Mouse (Mus musculus) kidney, postnatal 36 days (tissue): ENCODE measurements around the gene Garnl3.

Experiments used
- DNase-seq, 2 experiments: peaks; one replicate each; pipeline ENCODE4 v3.0.0; 2021 to 2022; ENCODE audit warnings: mixed read lengths in 2 of 2

The Garnl3 gene

GRCm38 (mm10) chr2:32966689-32967631 lies 164.5 kb downstream of the Garnl3 start:
- peak; percentile 89 to 91 for DNase-seq

GRCm38 (mm10) chr2:32966184-32966688 lies 165.2 kb downstream of the Garnl3 start:
- DNase-seq = no peak

GRCm38 (mm10) chr2:32965511-32966183 lies 165.8 kb downstream of the Garnl3 start:
- DNase-seq = no peak

GRCm38 (mm10) chr2:32964659-32965457 lies 166.6 kb downstream of the Garnl3 start:
- no peak for DNase-seq

- no peak for DNase-seq
Measured at GRCm38 (mm10) chr2:32963981-32964380, 167.5 kb downstream of the Garnl3 start.

GRCm38 (mm10) chr2:32963544-32963943 lies 167.9 kb downstream of the Garnl3 start:
- no peak for DNase-seq

- DNase-seq = no peak
Measured at GRCm38 (mm10) chr2:32962875-32963220, 168.6 kb downstream of the Garnl3 start.

- DNase-seq = peak in 1 of 2 experiments; percentile 39
Measured at GRCm38 (mm10) chr2:32962062-32962874, 169.2 kb downstream of the Garnl3 start.

GRCm38 (mm10) chr2:32961192-32961995 lies 170.1 kb downstream of the Garnl3 start, which contains the start of the genes Rpl12 and Lrsam1:
Rpl12 (plus strand) TSS chr2:32961559.
Lrsam1 (minus strand) TSS chr2:32961614.
- DNase-seq = peak; percentile 95 to 97

GRCm38 (mm10) chr2:32960273-32960672 lies 171.2 kb downstream of the Garnl3 start:
- no peak for DNase-seq

GRCm38 (mm10) chr2:32957344-32957743 lies 174.1 kb downstream of the Garnl3 start:
- peak; percentile 46 to 71 for DNase-seq

- no peak for DNase-seq
Measured at GRCm38 (mm10) chr2:32954581-32954980, 176.9 kb downstream of the Garnl3 start.

GRCm38 (mm10) chr2:32947454-32947853 lies 184.0 kb downstream of the Garnl3 start:
- no peak for DNase-seq

GRCm38 (mm10) chr2:32940483-32940882 lies 191.0 kb downstream of the Garnl3 start:
- DNase-seq = no peak

- peak; percentile 41 to 63 for DNase-seq
Measured at GRCm38 (mm10) chr2:32939418-32939817, 192.0 kb downstream of the Garnl3 start.

GRCm38 (mm10) chr2:32938741-32939140 lies 192.7 kb downstream of the Garnl3 start:
- no peak for DNase-seq
